Mouse (Mus musculus): ENCODE measurements around the gene Fgf22.

- TF ChIP-seq HCFC1 (IDR thresholded peaks at IDR 0.05; ENCODE audit: borderline replicate concordance, insufficient read depth, low read length), result no peak
- TF ChIP-seq MAFK (IDR thresholded peaks at IDR 0.05; ENCODE audit: insufficient read depth, low read depth, low read length), result no peak
Observed at GRCm38 (mm10) chr10:79716988-79717355, 37.9 kb upstream of the Fgf22 start.
